Mouse (Mus musculus): ENCODE results near the gene Pdcd7.

Pdcd7 gene

GRCm38 (mm10) chr9:65404331-65405183 is 58.7 kb downstream of the Pdcd7 start:
- DNase-seq: no peak

DNA sequence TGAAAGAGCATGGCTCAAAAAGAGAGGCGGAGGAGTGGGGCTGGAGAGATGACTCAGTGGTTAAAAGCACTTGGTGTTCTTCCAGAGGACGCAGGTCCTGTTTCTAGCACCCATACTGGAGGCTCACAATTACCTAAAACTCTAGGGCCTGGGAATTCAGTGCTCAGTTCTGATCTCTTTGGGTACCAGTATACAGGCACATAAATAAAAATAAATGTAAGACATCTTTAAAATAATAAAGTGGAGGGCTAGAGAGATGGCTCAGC is 59.2 kb downstream of the Pdcd7 start:
- no peak for DNase-seq

DNA sequence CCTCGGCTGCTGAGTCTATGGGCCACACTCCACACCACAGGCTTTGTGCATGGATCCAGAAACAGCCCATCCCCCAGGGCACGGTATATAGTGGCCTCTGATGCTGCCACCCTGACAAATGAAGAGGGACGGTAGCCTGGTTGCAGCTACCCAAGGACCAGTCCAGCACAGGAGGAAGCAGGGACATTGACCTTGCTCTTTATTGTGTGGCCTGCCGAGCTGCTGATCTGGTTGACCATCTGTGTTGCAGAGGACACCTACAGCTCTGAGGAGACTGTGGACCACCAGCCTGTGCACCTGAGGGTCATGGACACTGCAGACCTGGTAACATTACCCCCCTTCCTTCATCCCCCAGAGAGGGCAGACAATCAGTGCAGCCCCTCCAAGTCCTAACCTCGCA is 61.4 kb downstream of the Pdcd7 start:
- no peak for DNase-seq

- DNase-seq: no peak
Observed at GRCm38 (mm10) chr9:65407861-65408260, 62.0 kb downstream of the Pdcd7 start.

GRCm38 (mm10) chr9:65408871-65409295 is 63.0 kb downstream of the Pdcd7 start:
- DNase-seq: no peak

Measured in thymus, postnatal 36 days (tissue).